Mouse (Mus musculus) adrenal gland, adult 18-20 months (tissue): ENCODE measurements around the gene Pla2g2c. TPM values are rescaled to one million over a fixed set of nuclear protein-coding genes. Genes with fewer than 3 reads are reported as not detected.

Experiments used
- total RNA-seq, 2 experiments: library from RNA; stranded (reverse); gene quantifications; 1 replicate in 1 of 2; 2 replicates in 1 of 2; pipeline ENCODE4 v1.2.3; 2021

Gene Pla2g2c
- total RNA-seq, 2 experiments from 2014 or later = 0.19 TPM; not detected in 1

Other genes with a start within 250 kb of the Pla2g2c start
- gene Vwa5b1, start 88.9 kb upstream of the Pla2g2c start, total RNA-seq = not detected
- gene Ubxn10, start 12.4 kb downstream of the Pla2g2c start, total RNA-seq = under 1 TPM; 0.70 to 0.99 TPM
- 10 to 100 TPM; 27.9 to 38.5 TPM for gene Pla2g2f, start 32.8 kb downstream of the Pla2g2c start, total RNA-seq
- 1 to 10 TPM; 1.3 to 2.5 TPM for gene Pla2g2d, start 50.9 kb downstream of the Pla2g2c start, total RNA-seq
- 10 to 100 TPM; 10.7 to 22.4 TPM for gene Pla2g5, start 138.7 kb downstream of the Pla2g2c start, total RNA-seq
- not detected for gene Gm13030, start 149.2 kb downstream of the Pla2g2c start, total RNA-seq
- gene Pla2g2e, start 153.2 kb downstream of the Pla2g2c start, total RNA-seq = 1 to 10 TPM; 1.6 to 3.1 TPM
- 10 to 100 TPM; 12.3 to 13.1 TPM for gene Otud3, start 189.2 kb downstream of the Pla2g2c start, total RNA-seq
- gene Rnf186, start 242.3 kb downstream of the Pla2g2c start, total RNA-seq = not detected
- 10 to 100 TPM; 15.1 to 19.0 TPM for gene Tmco4, start 248.1 kb downstream of the Pla2g2c start, total RNA-seq